Mouse (Mus musculus) heart, adult 10 weeks (tissue): Measurements from ENCODE around the gene Spint3. TPM values are rescaled to one million over a fixed set of nuclear protein-coding genes. Genes with fewer than 3 reads are reported as not detected.

Experiments
- polyA plus RNA-seq: library from polyadenylated mRNA; stranded (reverse); fragments of 350-450 nt; fragmentation: Illumina TruSeq; extraction: RNeasy Lipid Tissue Mini Kit (QIAGEN cat#74804); gene quantifications from one replicate; pipeline ENCODE4 v1.2.3, GENCODE M21; 2014; ENCODE audit warnings: low read depth, low replicate concordance

Spint3 gene
- not detected for polyA plus RNA-seq

GRCm38 (mm10) chr2:164573359-164573758 is at the start of gene Spint3:
Gene Spint3, minus strand, starts transcription at chr2:164573459.

DNA sequence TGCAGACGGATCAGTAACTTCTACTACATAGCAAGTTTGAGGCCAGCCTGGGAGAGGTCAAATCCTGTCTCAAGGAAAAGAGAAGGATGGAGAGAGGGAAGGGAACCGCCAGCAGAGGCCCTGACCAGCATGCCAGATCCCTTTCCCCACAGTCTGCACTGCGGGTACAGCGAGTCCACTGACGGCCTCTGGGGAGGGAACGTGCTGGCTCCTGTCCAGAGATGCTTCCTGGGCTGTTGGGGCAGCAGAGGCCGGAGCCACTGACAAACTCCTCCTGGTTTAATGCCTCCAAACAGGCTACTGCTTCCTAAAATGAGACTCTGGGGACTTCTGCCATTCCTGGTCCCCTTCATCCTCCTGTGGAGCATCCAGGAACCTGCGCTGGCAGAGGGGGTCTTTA is 40.2 kb upstream of the Spint3 start, which contains the start of the genes Wfdc6b and Wfdc8:
Wfdc6b (plus strand) TSS at position 52 of the 400 bp plus-strand sequence.
Wfdc8 (minus strand) TSS at position 156 of the 400 bp plus-strand sequence.

GRCm38 (mm10) chr2:164593494-164593893 is 20.2 kb upstream of the Spint3 start, which contains the start of gene Eppin:
Gene Eppin, minus strand, starts transcription at chr2:164593594.

GRCm38 (mm10) chr2:164585025-164585725 is 11.9 kb upstream of the Spint3 start, which contains the start of gene Wfdc6a:
Gene Wfdc6a, minus strand, starts transcription at chr2:164585447.

GRCm38 (mm10) chr2:164562391-164563188 is 10.7 kb downstream of the Spint3 start, which contains the start of gene Wfdc2:
Gene Wfdc2, plus strand, starts transcription at chr2:164562413.

Other genes with a start within 250 kb of the Spint3 start
- gene Svs5, start 240.7 kb downstream of the Spint3 start, polyA plus RNA-seq: not detected
- gene Slpi, start 184.4 kb downstream of the Spint3 start, polyA plus RNA-seq: 0.79 TPM
- gene Rbpjl, start 170.3 kb downstream of the Spint3 start, polyA plus RNA-seq: not detected
- gene Matn4, start 168.3 kb downstream of the Spint3 start, polyA plus RNA-seq: 0.47 TPM
- gene Sdc4, start 129.6 kb downstream of the Spint3 start, polyA plus RNA-seq: 17.0 TPM
- gene Sys1, start 116.5 kb downstream of the Spint3 start, polyA plus RNA-seq: 24.8 TPM
- gene Gm20458, start 112.5 kb downstream of the Spint3 start, polyA plus RNA-seq: not detected
- not detected for gene Trp53tg5, start 99.7 kb downstream of the Spint3 start, polyA plus RNA-seq
- gene Dbndd2, start 87.4 kb downstream of the Spint3 start, polyA plus RNA-seq: 23.8 TPM
- gene Pigt, start 75.9 kb downstream of the Spint3 start, polyA plus RNA-seq: 27.9 TPM
- 2.3 TPM for gene Wfdc2, start 11.0 kb downstream of the Spint3 start, polyA plus RNA-seq
- not detected for gene Wfdc6a, start 12.0 kb upstream of the Spint3 start, polyA plus RNA-seq
- not detected for gene Eppin, start 20.1 kb upstream of the Spint3 start, polyA plus RNA-seq
- gene Wfdc6b, start 40.1 kb upstream of the Spint3 start, polyA plus RNA-seq: not detected
- gene Wfdc8, start 40.2 kb upstream of the Spint3 start, polyA plus RNA-seq: not detected
- gene Wfdc16, start 65.3 kb upstream of the Spint3 start, polyA plus RNA-seq: not detected
- not detected for gene Wfdc10, start 82.6 kb upstream of the Spint3 start, polyA plus RNA-seq
- gene Wfdc9, start 83.1 kb upstream of the Spint3 start, polyA plus RNA-seq: not detected
- not detected for gene Wfdc11, start 100.6 kb upstream of the Spint3 start, polyA plus RNA-seq
- gene Wfdc13, start 111.6 kb upstream of the Spint3 start, polyA plus RNA-seq: not detected
- gene Spint4, start 125.0 kb upstream of the Spint3 start, polyA plus RNA-seq: not detected
- gene Spint5, start 141.8 kb upstream of the Spint3 start, polyA plus RNA-seq: not detected
- 1.5 TPM for gene Wfdc3, start 172.5 kb upstream of the Spint3 start, polyA plus RNA-seq
- gene Dnttip1, start 172.5 kb upstream of the Spint3 start, polyA plus RNA-seq: 21.1 TPM
- gene Ube2c, start 196.4 kb upstream of the Spint3 start, polyA plus RNA-seq: 0.86 TPM
- gene Tnnc2, start 206.5 kb upstream of the Spint3 start, polyA plus RNA-seq: not detected
- gene Snx21, start 212.4 kb upstream of the Spint3 start, polyA plus RNA-seq: 26.6 TPM
- 11.5 TPM for gene Acot8, start 231.4 kb upstream of the Spint3 start, polyA plus RNA-seq
- gene Zswim3, start 231.6 kb upstream of the Spint3 start, polyA plus RNA-seq: 2.6 TPM
- gene Zswim1, start 249.2 kb upstream of the Spint3 start, polyA plus RNA-seq: 5.1 TPM